Mouse (Mus musculus): ENCODE results near the gene Unc5cl.

Gene Unc5cl

DNA sequence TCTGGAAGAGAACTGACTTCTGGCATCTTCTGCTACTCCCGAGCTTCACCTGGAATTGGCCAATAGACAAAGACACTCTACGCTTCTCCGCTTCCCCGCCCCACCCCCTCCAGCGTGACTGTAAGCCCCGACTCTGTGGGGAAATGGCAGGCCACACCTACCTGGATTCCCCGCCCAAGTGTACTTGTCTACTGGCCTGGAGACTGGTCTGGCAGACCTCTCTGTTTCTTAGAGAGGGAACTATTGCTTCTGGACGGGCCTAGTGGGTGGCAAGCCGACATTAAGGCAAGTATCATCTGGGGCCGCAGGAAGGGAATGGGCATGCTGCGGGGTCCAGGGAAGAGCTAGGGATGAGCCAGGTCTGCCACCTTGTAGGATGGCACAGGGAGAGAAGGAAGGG is at the start of gene Unc5cl:
Gene Unc5cl (plus strand): TSS at position 214 of the 400 bp plus-strand sequence.
- peak; percentile 78 for DNase-seq (ENCODE audit: low spot score)

DNA sequence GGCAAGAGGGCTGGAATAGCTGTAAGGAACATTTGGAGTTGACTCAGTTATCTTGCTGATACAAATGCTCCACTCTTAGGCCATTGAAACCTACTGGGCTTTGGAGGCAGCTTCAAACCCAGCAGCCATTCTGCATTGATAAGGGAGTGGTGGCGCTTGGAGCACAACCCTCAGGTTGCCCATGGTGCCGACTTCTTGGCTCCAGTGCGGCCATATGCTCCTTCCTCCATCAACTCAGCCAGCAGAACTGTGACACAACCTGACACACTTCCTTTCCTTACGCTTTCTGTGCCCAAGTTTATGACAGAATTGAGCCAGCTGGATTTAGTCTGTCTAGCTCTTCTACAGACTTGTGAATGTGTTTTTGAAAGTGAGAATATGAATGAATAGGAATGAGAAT is 47.5 kb upstream of the Unc5cl start:
- DNase-seq (ENCODE audit: low spot score), result no peak

DNA sequence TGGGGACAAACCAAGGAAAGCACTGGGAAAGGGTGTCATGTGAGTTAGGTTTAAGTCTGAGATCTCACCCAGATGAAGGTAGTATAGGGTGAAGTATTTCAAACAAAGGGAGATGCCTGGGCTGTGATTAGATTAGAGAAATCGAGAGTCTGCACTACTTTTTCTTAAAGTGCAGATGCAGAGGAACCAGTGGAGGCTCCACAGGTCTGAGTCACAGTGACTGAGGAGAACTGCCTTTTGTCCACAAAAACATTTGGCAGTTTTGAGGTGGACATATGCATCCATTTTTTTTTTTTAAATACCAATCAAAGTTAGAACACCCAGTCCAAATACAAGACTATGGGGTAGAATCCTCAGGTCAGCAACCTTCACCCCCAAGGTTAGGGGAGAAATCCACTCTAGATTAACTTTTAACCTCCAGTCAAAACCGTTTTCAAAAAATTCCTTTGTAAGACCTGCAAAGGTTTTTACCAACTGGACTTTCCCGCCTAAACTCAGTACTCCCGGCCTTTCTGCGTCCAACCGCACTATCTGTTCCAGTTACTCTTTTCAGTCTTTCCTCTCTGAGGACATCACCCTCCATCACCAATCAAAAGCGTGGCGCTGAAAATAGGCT is 46.7 kb upstream of the Unc5cl start:
- DNase-seq (ENCODE audit: low spot score), result no peak

DNA sequence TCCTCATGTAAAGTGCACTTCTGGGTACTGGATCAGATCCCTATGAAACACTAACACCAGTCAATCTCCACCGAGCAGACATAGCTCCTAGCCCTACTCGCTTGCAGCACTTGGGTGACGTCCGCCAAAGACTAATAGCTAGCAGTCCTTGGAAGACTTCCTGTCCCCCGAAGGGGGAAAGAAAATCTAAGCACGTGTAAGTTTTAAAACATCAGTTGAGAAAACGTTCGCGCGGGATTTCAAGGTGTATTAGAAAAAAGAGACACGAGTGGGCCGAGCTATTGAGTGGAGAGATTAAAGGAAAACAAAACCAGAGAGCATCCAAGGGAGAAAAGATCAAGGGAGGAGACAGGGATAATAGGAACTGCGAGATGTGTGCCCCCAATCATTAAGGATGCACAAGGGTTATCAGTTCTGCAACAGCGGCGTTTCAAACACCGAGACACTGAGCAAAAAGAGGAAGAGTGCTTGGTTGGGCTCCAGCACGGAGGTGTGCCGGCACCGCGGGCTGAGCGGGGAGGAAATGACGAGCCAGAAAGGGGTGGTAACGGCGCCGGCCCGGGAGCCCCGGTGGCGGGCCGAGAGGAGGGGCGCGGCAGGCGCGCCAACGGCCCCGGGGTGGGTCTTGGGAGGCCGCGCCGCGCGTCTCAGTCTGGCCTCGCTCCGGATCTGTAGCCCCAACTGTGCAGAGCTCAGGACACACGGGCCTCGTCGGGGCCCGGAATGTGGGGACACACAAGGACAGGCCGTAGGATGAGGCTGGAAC is 46.0 kb upstream of the Unc5cl start:
- DNase-seq (ENCODE audit: low spot score), result peak; percentile 72

DNA sequence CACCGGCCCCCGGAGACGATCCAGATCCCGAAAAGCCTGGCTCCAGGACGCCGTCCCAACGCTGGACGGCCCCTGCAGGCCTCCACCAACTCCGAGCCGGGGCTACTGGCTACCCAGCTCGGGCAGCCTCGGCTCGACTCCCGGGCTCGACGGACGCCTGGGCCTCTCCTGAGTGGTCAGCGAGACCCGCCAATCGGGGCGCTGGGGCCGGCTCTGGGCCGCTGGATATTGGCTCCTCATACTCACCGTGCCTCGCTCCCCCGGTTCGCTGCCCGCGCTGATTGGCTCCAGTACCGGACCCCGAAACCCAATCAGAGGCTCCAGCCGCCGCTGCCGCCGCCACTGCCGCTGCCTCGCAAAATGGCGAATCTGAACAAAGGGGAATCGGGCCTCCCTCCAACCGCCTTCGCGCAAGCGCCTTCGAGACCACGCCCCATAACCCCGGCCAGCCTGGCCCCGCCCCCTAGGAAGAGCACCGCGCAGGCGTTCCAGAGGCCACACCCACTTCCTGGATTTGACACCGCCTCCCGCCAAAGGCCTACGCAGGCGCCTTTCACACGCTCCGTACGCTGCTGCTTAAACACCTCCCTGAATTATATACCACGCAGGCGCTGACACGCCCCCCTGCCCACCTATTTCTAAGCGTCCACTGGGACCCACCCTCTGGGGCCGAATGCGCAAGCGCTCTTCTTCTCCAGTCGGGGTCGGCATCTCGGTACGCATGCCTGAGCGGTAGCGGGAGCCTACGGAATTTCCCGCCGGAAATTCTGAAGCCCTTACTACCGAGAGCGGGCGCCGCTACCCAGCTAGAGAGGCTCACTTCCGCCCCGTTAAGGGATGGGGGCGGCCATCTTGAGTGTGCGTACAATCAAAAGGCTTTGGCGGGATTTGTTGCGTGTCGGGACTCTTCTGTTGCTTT is 45.1 kb upstream of the Unc5cl start, which contains the start of the genes Nfya and Oard1:
Gene Nfya (minus strand): TSS at position 527 of the 919 bp plus-strand sequence.
Gene Oard1 (plus strand): TSS at position 635 of the 919 bp plus-strand sequence.
- DNase-seq (ENCODE audit: low spot score), result peak; percentile 100

DNA sequence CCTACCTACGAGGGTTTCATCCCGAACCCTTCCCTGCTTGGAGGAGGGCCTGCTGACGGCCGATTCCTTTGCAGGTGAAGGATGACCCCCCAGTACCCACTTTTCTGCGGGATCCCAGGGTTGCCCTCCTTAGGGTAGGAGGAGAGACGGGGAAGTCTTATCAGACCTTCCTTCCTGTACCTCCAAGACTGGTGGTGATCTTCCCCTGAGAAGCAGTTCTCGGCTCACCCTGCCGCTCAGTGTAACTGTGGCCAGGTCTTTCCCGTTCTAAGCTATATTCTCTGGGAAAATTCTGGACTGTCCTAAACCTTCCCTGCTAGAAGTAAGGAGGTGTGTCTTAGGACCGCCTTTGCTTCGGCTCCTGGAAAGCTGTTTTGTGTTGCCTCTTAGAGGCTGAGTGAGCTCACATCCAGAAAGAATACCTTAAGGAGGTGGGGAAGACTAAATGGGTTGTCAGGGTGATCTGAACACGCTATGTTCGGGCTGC is 44.4 kb upstream of the Unc5cl start:
- no peak for DNase-seq (ENCODE audit: low spot score)

DNA sequence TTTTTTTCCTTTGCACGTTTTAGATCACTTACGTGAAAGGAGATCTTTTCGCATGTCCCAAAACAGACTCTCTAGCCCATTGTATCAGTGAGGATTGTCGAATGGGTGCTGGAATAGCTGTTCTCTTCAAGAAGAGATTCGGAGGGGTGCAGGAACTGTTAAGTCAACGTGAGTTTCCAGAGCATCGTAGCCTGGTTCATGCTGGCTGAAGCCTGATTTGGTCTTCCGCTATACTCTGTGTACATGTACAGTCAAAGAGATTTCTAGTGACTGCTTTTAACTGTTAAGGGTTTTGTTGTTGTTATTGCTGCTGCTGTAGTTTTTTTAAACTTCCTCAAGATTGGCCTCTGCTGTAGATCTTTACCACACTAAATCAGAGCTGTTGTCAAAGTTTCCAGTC is 43.5 kb upstream of the Unc5cl start:
- DNase-seq (ENCODE audit: low spot score), result no peak

DNA sequence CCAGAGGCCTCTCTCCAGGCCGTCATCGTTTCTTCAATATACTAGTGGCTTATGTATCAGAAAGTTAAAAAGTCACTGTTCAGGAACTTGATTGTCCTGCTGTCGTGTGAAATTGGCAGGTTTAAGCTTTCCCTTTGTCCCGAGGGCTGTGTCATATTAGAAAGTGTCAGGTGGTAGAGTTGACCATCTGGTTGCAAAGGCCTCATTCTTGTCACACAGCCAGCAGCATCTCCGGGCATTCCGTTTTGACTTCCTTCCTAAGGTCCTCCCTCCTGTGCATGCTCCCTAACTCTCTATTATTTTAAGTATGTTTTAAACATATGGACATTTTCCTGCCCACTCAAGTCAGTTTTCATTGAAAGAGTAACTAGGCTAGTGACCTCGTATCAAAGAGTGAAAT is 38.7 kb upstream of the Unc5cl start:
- DNase-seq (ENCODE audit: low spot score), result no peak

DNA sequence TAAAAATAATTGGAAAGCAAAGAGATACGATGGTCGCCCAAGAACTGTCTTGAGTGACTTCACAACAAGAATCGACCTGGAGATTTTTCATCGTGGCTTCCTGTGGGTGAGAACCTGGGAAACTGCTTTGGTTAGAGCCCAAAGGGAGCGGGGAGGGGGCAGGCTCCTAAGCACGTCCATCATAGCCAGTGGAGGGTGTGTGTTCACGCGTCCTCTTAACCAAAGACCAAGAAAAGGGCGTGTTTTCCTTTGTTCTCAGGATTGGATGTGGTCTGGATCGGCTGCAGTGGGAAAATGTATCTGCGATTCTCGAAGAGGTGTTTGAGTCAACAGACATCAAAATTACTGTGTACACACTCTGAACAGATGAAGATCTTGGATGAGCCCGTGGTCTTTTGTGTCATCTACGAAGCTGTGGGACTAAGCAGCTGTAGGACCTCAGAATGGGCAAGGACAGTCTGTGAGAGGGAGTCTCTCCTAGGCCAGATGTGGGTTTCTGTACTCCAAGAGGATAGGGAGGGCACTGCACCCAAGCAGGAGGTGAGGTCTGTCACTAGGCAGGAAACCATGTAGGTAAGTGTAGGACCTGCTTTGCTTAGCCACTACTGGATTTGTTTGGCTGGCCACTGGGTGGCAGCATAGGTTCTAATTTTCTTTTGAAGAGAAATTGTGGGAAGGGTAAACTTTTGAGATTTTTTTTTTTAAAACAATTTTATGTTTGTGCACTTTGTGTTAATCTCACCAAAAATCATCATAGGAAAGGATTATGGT is 38.1 kb upstream of the Unc5cl start:
- peak; percentile 56 for DNase-seq (ENCODE audit: low spot score)

DNA sequence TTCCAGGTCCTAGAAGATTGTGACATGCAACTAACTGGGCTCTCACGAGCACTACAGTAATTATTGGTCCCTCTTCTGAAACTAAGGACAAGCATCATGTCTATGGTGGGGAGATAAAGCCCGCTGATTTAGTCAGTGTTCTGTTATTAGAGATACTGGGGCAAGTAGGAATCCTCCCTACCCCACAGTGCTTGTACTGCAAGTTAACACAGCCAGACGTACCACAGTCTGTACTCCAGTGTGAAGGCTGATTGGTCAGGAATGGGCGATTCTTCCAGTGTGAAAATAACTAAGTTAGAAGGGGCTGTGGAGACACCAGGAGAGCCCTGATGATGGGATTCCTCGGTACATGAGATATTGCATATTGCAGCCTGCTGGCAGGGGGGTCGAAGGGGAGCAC is 37.2 kb upstream of the Unc5cl start:
- DNase-seq (ENCODE audit: low spot score), result no peak

DNA sequence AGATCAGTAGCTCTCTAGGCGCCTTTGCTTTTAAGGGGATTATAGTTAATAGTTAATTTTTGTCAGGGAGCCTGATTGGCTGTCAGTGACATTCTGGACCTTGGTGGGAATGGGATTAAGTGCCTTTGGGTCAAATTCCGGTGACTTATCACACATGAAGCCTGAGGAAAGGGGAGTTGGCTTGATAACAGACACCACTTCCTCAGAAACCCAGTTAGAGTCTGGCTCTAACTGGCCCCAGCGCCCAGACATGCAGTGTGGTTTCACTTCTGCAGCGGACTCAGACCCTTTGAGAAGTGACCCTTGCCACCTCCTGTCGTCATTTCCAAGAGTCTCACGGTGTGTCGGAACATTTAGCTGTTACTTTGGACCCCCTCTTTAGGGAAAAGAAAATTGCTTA is 36.5 kb upstream of the Unc5cl start:
- peak; percentile 84 for DNase-seq (ENCODE audit: low spot score)

DNA sequence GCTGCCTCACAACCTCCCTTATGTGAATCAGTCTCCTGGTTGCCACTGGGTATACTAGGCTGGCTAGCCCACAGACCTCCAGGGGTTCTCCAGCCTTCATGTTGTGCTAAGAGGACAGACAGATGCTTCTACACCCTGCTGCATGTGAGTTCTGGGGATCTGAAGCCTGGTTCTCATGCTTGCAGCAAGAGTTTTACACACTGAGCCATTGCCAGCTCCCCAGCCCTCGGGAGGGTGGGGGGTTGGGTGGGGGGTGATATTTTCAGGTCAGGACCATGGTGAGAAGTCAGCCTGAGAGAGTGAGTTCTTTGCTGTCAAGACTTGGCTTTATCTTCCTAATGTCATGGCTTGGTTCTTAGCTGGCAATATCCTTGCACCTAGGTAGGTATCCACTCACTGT is 35.9 kb upstream of the Unc5cl start:
- DNase-seq (ENCODE audit: low spot score), result no peak

DNA sequence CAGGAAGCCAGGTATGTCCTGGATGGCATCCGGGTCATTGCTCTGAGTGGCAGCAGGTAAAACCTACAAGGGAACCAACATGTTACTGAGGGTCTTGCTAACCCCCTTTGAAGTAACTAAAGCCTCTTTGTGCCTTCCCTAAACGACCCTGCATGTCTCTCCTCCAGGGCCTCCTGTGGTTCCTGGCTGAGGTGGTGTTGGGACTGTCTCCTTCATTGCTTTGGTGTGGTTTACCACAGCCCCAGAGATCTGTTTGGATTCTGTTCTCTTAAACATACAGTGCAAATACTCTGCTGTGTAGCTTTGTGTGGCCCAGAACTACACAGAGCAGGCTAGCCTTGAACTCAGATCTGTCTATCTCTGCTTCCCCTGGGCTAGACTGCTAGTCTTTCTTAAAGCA is 35.1 kb upstream of the Unc5cl start:
- no peak for DNase-seq (ENCODE audit: low spot score)

DNA sequence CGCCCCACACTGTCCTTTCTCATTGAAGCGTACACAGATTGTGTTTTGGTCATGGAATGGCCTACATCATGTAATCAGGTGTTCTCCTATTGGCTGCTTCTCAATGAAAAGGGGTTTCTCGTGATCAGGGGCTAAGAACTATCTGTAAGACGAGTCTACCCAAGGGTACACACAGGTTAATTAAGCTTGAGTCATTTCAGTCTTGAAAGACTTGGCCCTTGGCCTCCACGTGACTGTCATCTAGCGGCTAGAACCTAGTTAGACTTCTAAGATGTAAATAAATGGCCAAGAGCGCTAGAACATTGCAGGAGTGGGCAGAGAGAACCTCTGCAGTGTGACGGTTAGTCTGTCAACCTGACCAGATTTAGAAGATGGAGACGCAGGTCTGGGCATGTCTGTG is 30.5 kb upstream of the Unc5cl start:
- DNase-seq (ENCODE audit: low spot score), result peak; percentile 54

DNA sequence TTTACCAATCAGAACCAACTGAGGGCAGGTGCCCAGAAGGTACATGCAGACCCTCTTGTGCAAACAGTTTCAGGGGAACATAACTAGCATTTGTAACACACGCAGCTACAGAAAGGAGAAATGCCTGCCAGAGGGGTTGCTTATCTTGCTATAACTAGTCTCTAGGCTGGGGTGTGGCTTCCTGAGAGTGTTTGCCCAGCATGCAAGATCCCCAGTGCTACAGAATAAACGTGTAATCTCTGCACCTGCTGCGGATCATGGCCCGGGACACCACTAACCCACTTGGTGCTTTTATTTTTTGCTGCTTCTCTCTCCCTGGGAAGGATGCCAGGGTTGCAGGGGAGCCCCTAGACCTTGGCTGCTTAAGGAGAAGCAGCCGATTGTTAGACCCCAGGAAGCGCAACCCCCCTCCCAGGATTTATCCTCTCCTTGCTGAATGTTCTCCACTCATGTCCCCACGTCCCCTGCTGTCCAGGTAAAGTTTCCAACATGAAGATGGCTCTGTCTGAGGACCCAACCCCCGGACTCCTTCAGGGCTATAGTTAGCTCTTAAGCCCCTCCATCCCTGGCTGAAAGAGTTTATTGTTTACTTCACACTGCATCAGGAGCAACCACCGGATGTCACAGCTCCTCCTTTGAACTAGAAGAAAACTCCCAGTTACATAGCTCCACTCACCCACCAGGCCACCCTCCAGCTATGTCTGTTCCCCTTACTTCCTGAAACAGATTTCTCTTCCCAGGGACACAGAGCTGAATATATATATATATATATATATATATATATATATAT is 28.7 kb upstream of the Unc5cl start:
- DNase-seq (ENCODE audit: low spot score), result no peak

DNA sequence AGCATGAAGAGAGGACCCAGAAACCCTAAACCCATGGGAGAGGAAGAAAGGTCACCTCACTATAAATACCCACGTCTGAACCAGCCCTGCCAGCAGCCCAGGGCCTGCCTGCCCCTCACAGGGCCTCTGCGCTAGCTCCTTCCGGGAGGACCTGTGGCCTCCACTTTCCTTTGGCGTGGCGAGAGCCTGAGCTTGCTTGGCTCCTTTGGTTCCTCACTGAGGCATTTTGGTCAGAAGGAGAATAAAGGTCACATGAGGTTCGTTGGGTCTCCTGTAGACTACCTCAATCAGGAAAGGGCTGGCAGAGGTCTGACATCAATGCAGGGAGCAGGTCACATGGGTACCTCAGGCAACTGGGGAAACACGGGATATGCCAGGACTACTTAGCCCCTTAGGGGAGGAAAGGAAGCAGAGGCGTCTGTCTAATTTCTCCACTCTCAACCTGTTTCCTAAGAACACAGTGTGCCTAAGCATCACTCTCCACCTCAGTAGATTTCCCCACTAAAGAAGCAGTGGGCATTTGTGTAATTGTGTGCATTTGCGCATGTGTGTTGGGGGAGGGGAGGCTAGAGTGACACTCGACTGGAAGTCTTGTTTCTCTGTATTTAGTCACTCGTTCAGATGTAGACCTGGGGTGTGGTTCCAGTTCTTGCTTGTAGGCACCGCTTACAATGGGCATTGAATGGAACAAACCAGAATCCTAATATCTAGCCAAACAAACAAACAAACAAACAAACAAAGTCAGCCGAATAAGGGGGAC is 27.5 kb upstream of the Unc5cl start:
- no peak for DNase-seq (ENCODE audit: low spot score)

DNA sequence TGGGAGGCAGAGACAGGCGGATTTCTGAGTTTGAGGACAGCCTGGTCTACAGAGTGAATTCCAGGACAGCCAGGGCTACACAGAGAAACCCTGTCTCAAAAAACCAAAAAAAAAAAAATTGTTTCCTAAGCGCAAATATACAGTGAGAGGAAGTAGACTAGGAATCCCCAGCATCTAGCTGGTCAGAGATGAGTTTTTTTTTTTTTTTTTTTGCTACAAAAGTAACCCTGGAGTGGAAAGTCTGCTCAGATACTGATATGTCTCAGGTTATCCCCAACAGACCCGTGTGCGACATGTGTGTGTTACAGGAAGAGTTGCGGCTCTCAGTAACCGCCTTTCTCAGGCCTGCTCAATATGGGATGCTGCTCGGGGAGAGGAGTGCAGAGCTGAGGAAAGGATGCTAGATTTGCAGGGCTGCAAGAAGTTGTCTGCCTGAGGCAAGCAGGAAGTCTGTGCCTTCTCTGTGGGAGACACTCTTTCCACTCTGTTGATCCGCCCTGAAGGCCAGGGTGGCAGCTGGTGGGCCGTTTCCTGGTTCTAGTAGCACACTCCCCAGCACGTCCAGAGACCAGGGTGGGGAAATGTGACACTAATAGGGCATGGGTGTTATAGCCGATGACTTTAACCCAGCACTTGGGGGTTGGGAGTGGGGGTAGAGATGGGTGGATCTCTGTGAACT is 26.7 kb upstream of the Unc5cl start:
- no peak for DNase-seq (ENCODE audit: low spot score)

DNA sequence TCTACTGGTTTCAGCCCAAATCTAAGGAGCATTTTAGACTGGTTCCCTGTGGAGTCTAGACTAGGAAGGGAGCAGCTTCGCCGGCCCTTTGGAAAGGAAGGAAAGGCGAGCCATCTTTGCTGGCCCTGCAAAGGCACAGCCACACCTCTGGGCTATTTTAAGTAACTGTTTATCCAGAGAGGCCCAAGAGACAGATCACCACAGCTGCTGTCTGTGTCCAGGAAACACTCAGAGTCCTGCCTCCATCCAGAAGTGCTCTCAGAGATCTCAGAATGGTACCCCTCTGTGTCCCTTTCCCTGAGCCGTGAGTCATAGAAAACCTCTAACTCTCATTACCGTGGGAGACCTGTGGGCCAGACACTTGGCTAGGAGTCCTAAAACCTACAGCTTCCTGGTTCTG is 24.3 kb upstream of the Unc5cl start:
- DNase-seq (ENCODE audit: low spot score), result no peak

DNA sequence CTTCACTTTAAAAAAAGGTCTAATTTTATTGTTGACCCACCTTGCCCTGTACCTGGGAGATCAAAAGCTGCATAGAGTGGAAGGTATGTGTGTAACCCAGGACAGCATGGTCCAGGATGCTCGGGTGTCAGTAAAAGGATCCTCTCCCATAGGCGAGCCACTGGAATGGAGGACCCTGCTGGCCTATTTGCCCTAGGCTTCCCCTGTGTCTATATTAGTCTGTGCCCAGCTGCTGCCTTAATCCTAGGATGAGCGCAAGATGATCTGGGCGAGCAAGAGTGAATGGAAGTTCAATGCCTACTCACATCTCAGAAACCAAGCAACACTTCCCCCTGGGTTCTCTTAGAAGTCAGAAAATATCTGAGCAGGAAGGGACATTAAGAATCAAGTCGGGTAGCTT is 23.6 kb upstream of the Unc5cl start:
- no peak for DNase-seq (ENCODE audit: low spot score)

Measured in yolk sac, embryonic 10.5 days (tissue).